Mouse (Mus musculus) testis, adult 2 months (tissue): Measurements from ENCODE around the gene Armc5. TPM values are rescaled to one million over a fixed set of nuclear protein-coding genes. Genes with fewer than 3 reads are reported as not detected.

Experiments used
- H3K27ac ChIP-seq: fragments of 200-500 bp; 2 replicates; pipeline ENCODE4 v1.5.1; 2012; ENCODE audit warnings: low read depth, low read length; ENCODE audit not compliant: control insufficient read depth, insufficient read depth
- H3K27me3 ChIP-seq: fragments of 200-500 bp; 2 replicates; pipeline ENCODE4 v1.6.1; 2012; ENCODE audit warnings: mild to moderate bottlenecking, low read length, moderate library complexity; ENCODE audit not compliant: control insufficient read depth, insufficient read depth
- H3K36me3 ChIP-seq: fragments of 200-500 bp; 2 replicates; pipeline ENCODE4 v1.6.1; 2012; ENCODE audit warnings: mild to moderate bottlenecking, low read length; ENCODE audit not compliant: control insufficient read depth, insufficient read depth
- H3K4me1 ChIP-seq: fragments of 200-500 bp; 2 replicates; pipeline ENCODE4 v1.6.1; 2012; ENCODE audit warnings: low read length; ENCODE audit not compliant: control insufficient read depth, insufficient read depth
- H3K4me3 ChIP-seq: fragments of 200-500 bp; 2 replicates; pipeline ENCODE4 v1.5.1; 2012; ENCODE audit warnings: low read depth, mild to moderate bottlenecking, low read length, moderate library complexity, mixed read lengths; ENCODE audit not compliant: control insufficient read depth
- CTCF ChIP-seq: fragments of 200-500 bp; IDR thresholded peaks from 2 replicates; pipeline ENCODE4 v1.5.1; 2012; ENCODE audit warnings: low read depth, mild to moderate bottlenecking, inconsistent platforms, low read length, moderate library complexity; ENCODE audit not compliant: control insufficient read depth, insufficient read depth, insufficient replicate concordance
- POLR2A ChIP-seq: fragments of 200-500 bp; IDR thresholded peaks from 2 replicates; pipeline ENCODE4 v1.6.1; 2012; ENCODE audit warnings: low read depth, mild to moderate bottlenecking, inconsistent platforms, low read length, moderate library complexity; ENCODE audit not compliant: control insufficient read depth
- polyA plus RNA-seq: library from polyadenylated mRNA; depleted of rRNA; stranded (reverse); fragments of >200 nt; gene quantifications from 2 replicates; pipeline ENCODE4 v1.2.3, GENCODE M21; 2012; rRNA removed

Gene Armc5
- polyA plus RNA-seq, result 11.4 and 12.1 TPM in 2 replicates

DNA sequence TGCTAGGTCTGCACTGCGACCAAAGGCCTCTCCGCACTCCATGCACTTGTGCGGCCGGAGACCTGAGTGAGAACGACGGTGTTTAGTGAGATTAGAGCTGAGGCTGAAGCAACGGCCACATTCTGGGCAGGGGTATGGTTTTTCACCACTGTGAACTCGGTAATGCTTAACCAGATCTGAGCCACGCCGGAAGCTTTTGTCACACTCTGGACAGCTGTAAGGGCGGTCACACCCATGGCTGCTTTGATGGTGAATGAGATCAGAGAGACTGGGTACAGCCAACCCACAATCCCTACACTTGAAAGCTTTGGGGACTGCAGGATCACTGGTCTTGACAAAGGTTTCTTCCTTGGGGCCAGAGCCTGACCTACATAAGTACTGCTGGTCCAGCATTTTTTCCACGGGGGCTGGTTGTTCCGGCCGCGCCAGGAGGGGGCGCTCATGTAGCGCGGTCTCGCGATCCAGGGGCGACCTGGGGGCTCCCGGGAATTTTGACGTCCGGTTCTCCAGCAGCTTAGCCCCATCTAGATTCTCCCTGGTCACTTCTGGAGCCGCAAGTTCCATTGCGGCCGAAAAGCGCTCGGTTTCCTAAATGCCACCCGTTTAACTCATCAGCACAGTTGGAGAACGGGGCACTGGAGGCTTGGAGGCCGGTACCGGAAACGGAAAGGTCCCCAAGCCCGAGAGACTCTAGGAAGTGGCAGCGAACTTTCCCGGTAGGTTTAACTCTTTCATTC is at the start of gene Armc5:
Gene Armc5, plus strand, starts transcription at position 487 of the 737 bp plus-strand sequence.
- Histone ChIP-seq H3K27ac (peak within 1 kb of the TSS; percentile 97), H3K4me1 (peaks cover 4% of the 10 kb centered on the region), H3K27me3 (no peaks in the 10 kb centered on the region), H3K4me3 (peak within 1 kb of the TSS; percentile 86), H3K36me3 (no peaks in the 10 kb centered on the region)
- peak; percentile 64 for TF ChIP-seq CTCF
- no peak; the same call in 1 of the 2 replicates for TF ChIP-seq POLR2A

DNA sequence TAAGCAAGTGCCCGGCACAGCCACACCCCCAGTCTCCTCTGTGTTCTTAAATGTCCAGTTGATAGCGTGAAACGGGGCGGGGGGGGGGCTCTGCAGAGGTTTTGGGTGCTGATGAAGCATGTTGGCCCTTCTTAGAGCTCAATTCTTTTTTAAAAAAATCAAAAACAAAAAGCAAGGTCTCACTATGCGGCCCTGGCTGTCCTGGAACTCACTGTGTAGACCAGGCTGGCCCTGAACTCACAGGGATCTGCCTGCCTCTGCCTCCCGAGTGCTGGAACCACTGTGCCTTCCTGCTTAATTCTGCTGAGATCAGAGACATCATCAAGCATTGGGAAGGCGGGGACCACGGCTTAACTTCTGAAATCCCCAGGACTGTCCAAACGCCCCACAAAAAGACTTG is 35.5 kb upstream of the Armc5 start:
- TF ChIP-seq CTCF, result no peak
- TF ChIP-seq POLR2A, result no peak
- Histone ChIP-seq H3K27me3 (no peaks in the 10 kb centered on the region), H3K4me3 (peak overlapping the region; percentile 70), H3K27ac (no peak overlapping the region), H3K36me3 (no peaks in the 10 kb centered on the region), H3K4me1 (peaks cover 4% of the 10 kb centered on the region)

DNA sequence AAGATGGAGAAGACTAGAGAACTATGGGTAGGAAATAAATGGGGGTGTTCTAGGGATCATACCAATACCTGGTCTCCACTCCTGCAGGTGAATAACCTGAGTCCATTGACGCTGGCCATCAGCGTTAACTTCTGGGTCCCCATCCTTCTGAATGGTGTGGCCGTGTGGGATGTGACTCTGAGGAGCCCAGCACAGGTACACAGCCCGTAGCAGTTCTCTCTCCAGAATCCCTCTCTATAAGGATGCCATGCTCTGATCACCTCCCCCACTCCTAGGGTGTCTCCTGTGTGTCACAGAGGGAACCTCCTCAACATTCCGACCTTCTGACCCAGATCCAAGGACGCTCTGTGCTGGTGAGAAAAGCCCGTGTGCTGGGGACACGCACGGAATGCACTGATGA is 34.1 kb upstream of the Armc5 start:
- peaks cover 4% of the 10 kb centered on the region for H3K4me1 ChIP-seq
- peak overlapping the region; percentile 81 for H3K4me3 ChIP-seq
- H3K27ac ChIP-seq, result peak overlapping the region; percentile 47
- TF ChIP-seq POLR2A, result peak; percentile 27; the same call in 1 of the 2 replicates
- no peak for TF ChIP-seq CTCF
- no peaks in the 10 kb centered on the region for H3K36me3 ChIP-seq
- H3K27me3 ChIP-seq, result no peaks in the 10 kb centered on the region

DNA sequence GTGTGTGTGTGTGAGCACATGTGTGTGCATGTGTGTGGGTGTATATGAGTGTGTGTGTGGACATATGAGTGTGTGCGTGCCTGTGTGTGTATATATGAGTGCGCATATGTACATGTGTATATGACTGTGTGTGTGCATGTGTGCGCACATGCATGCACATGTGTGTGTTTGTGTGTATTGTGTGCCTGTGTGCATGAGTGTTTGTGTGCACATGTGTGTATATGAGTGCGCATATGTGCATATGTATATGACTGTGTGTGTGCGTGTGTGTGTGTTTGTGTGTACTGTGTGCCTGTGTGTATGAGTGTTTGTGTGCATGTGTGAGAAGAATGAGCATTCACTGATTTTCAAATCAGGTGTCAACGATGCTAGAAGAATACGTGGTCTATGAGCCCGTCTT is 33.0 kb upstream of the Armc5 start:
- H3K4me1 ChIP-seq, result peaks cover 4% of the 10 kb centered on the region
- H3K27ac ChIP-seq, result no peak overlapping the region
- H3K36me3 ChIP-seq, result no peaks in the 10 kb centered on the region
- peak overlapping the region; percentile 81 for H3K4me3 ChIP-seq
- H3K27me3 ChIP-seq, result no peaks in the 10 kb centered on the region
- no peak for TF ChIP-seq POLR2A
- no peak for TF ChIP-seq CTCF

DNA sequence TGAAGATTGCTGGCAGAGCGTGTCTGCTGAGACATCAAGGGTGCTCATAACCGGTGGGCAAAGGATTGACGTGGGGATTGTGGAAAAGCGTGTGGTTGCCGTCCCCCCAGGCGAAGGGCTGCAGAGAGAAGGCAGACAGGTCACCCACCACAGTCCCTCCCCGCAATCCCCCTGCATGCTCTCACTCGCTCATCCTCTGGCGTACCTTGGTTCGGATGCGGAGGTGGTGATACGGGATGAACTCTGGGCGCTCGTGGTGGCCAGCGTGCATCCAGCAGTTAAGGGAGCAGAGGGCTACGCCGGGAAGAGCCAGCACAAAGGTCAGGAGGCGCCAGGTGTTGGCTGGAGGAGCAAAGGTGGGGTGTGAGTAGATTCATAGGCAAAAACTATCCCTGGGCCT is 31.4 kb upstream of the Armc5 start:
- no peak for TF ChIP-seq CTCF
- TF ChIP-seq POLR2A, result no peak
- Histone ChIP-seq H3K4me1 (peaks cover 4% of the 10 kb centered on the region), H3K4me3 (peak overlapping the region; percentile 66), H3K27ac (no peak overlapping the region), H3K36me3 (no peaks in the 10 kb centered on the region), H3K27me3 (no peaks in the 10 kb centered on the region)

DNA sequence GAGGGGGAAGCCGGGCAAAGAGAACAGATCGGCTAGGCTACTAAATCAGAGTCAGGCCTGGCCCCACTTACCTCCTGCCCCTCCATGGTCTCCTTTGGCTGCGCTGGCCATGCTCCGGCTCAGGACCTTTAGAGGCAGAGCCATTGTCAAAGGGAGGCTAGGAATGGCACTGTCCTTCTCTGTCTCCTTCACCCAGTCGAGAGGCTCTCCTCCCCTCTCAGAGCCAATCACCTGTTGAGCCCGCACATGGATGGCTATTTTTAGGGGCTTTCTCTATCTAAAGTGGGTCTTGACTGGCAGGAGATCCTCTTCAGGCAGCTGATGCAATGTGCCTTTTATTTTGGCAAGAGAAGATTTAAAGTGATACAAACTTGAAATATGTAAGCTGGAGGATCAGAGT is 31.0 kb upstream of the Armc5 start, which contains the start of gene Cox6a2:
Gene Cox6a2, minus strand, starts transcription at position 236 of the 400 bp plus-strand sequence.
- Histone ChIP-seq H3K27me3 (no peaks in the 10 kb centered on the region), H3K36me3 (no peaks in the 10 kb centered on the region), H3K4me1 (peaks cover 4% of the 10 kb centered on the region), H3K27ac (no peak within 1 kb of the TSS), H3K4me3 (peak within 1 kb of the TSS; percentile 66)
- no peak for TF ChIP-seq CTCF
- TF ChIP-seq POLR2A, result no peak

DNA sequence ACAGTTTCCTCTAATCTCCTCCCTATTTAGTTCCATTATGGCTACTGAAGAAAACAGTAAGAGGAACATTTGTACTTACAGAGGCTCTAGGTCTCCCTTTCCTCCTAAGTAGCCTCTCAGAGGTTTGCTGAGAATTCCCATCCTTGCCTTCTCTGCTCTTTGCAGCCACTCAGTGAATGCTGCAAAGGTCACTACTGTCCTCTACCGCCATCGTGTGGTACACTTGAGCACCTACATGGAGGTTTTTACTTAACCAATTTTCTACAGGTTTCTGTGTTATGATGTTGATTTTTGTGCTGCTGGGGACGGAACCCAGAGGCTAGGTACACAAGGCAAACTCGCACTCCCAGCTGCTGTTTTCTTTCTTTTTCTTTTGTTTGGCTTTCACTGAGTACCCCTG is 29.0 kb upstream of the Armc5 start:
- Histone ChIP-seq H3K27ac (no peak overlapping the region), H3K36me3 (no peaks in the 10 kb centered on the region), H3K27me3 (no peaks in the 10 kb centered on the region), H3K4me1 (peaks cover 4% of the 10 kb centered on the region), H3K4me3 (no peak overlapping the region)
- TF ChIP-seq CTCF (peak; percentile 25; the same call in 1 of the 2 replicates), POLR2A (no peak)

DNA sequence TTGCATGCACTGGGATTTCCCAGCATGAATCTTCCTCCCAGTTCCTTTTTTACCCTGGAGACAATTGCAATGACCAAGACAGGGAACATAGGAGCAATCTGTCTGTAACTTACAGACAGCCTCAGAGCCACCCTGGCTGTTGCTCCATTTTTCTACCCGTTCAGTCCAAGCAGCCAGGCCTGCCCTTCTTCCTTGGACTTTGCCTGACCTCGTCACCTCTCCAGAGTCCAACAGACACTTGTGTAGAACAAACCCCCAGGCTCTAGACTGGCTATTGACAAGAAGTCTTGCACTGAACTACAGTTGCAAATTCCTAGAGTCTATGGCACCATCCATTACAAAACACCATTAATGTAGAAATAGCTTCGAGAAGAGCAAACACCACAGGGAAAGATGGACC is 27.3 kb upstream of the Armc5 start:
- H3K4me1 ChIP-seq, result peaks cover 4% of the 10 kb centered on the region
- H3K4me3 ChIP-seq, result no peak overlapping the region
- H3K27ac ChIP-seq, result no peak overlapping the region
- H3K36me3 ChIP-seq, result no peaks in the 10 kb centered on the region
- TF ChIP-seq POLR2A, result no peak
- no peak for TF ChIP-seq CTCF
- H3K27me3 ChIP-seq, result no peaks in the 10 kb centered on the region
